Mouse (Mus musculus) forebrain, embryonic 16.5 days (tissue): ENCODE data around the gene Tas2r136. TPM values are rescaled to one million over a fixed set of nuclear protein-coding genes. Genes with fewer than 3 reads are reported as not detected.

Experiments
- ATAC-seq: fragments of 200-750 bp; cut with Nextera tagmentation; 2 replicates; pipeline ENCODE4 v1.8.0; 2017; ENCODE audit warnings: mild to moderate bottlenecking, moderate library complexity
- H3K27ac ChIP-seq: fragments of 300-500 bp; sonication (generic); 2 replicates; pipeline ENCODE4 v1.5.1; 2014; ENCODE audit warnings: low read length, control low read depth
- H3K27me3 ChIP-seq: fragments of 300-500 bp; sonication (generic); replicated peaks from 2 replicates; pipeline ENCODE4 v1.6.1; 2014; ENCODE audit warnings: low read length; ENCODE audit not compliant: control insufficient read depth, insufficient read depth
- H3K36me3 ChIP-seq: fragments of 300-500 bp; sonication (generic); 2 replicates; pipeline ENCODE4 v1.6.1; 2014; ENCODE audit not compliant: control insufficient read depth, insufficient read depth
- H3K4me1 ChIP-seq: fragments of 300-500 bp; sonication (generic); replicated peaks from 2 replicates; pipeline ENCODE4 v1.6.1; 2014; ENCODE audit warnings: low read length; ENCODE audit not compliant: control insufficient read depth, insufficient read depth
- H3K4me2 ChIP-seq: fragments of 300-500 bp; sonication (generic); 2 replicates; pipeline ENCODE4 v1.6.1; 2014; ENCODE audit warnings: mild to moderate bottlenecking, low read length, control low read depth
- H3K4me3 ChIP-seq: fragments of 300-500 bp; sonication (generic); replicated peaks from 2 replicates; pipeline ENCODE4 v1.5.1; 2014; ENCODE audit warnings: mild to moderate bottlenecking, low read length, control low read depth
- H3K9ac ChIP-seq: fragments of 300-500 bp; sonication (generic); replicated peaks from 2 replicates; pipeline ENCODE4 v1.6.1; 2014; ENCODE audit warnings: low read depth, low read length, control low read depth
- H3K9me3 ChIP-seq: fragments of 300-500 bp; sonication (generic); 2 replicates; pipeline ENCODE4 v1.6.1; 2016; ENCODE audit warnings: low read length; ENCODE audit not compliant: control insufficient read depth
- WGBS: fragments of 180-500 bp; shearing (Covaris S2); extraction: QIAGEN DNeasy Blood & Tissue Kit; methylation state at CpG from one replicate; pipeline ENCODE4 v1.1.7; 2014; 5-methylcytosine and 5-hydroxymethylcytosine counted together
- polyA plus RNA-seq: library from polyadenylated mRNA; unstranded; fragments of >200 nt; fragmentation: Nextera tagmentation; extraction: Ambion mirVana; gene quantifications from 2 replicates; pipeline ENCODE4 v1.2.1, GENCODE M21; 2015

Gene Tas2r136
- polyA plus RNA-seq: not detected in 2 replicates

DNA sequence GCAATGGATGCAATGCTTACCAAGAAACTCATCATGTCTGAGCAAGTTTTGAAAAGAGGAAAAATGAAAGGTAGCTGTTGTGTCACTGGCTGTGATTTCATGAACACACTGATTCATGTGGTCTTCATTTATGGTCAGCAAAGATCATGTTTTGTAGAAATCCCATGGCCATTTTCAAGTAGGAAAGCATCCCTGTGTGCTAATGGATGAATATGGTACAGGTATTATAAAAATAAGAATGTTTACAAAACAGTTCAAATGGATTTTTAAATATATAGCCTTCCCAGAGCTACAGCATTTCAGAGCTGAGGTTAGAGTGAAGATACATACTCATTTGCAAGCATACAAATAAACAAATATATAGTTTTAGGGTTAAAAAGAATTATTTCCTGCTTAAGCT lies at the start of gene Tas2r136:
Gene Tas2r136, minus strand, starts transcription at position 101 of the 400 bp plus-strand sequence.
- Histone ChIP-seq H3K27me3 (no peaks in the 10 kb centered on the region), H3K36me3 (no peaks in the 10 kb centered on the region)
- no peak for ATAC-seq

DNA sequence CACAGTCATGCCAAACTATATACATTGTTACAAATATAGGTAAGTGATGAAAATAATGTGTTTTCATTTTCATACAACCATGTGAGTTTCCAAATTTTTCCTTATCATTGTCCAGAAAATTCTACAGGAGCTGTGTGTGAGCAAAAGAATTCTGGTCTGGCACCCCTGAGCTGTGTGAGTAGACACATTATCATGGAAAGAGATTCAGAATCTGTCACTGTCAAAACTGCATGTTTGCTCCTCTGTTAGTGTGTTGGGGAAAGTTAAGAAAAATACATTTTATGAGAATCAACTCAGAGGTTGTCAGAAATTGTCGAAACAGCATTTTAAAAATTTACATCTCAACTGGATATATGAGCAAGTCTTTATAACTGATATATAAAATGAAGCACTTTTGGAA lies 24.6 kb upstream of the Tas2r136 start, which contains the start of gene Tas2r117:
Gene Tas2r117, plus strand, starts transcription at position 301 of the 400 bp plus-strand sequence.
- no peak within 1 kb of the TSS for H3K9ac ChIP-seq
- no peak within 1 kb of the TSS for H3K27ac ChIP-seq
- no peak for ATAC-seq
- no peaks in the 10 kb centered on the region for H3K27me3 ChIP-seq
- no peaks in the 10 kb centered on the region for H3K36me3 ChIP-seq
- no peaks in the 10 kb centered on the region for H3K9me3 ChIP-seq
- 79% methylated on average over 1 of the region's 1 CpGs for WGBS
- no peaks in the 10 kb centered on the region for H3K4me1 ChIP-seq
- H3K4me3 ChIP-seq: no peak within 1 kb of the TSS
- H3K4me2 ChIP-seq: no peak within 1 kb of the TSS

More for the DNA sequence above, at the start of gene Tas2r136:
- H3K9ac ChIP-seq: no peak within 1 kb of the TSS
- no peak within 1 kb of the TSS for H3K4me2 ChIP-seq
- no peaks in the 10 kb centered on the region for H3K9me3 ChIP-seq
- H3K4me3 ChIP-seq: no peak within 1 kb of the TSS
- H3K27ac ChIP-seq: no peak within 1 kb of the TSS
- H3K4me1 ChIP-seq: no peaks in the 10 kb centered on the region

GRCm38 (mm10) chr6:132795393-132795792 lies 17.4 kb upstream of the Tas2r136 start:
- H3K4me2 ChIP-seq: no peak overlapping the region
- WGBS: 63% methylated on average over 1 of the region's 1 CpGs
- no peak overlapping the region for H3K4me3 ChIP-seq
- no peak overlapping the region for H3K9ac ChIP-seq
- H3K27ac ChIP-seq: no peak overlapping the region
- no peaks in the 10 kb centered on the region for H3K27me3 ChIP-seq
- no peaks in the 10 kb centered on the region for H3K4me1 ChIP-seq
- H3K36me3 ChIP-seq: no peaks in the 10 kb centered on the region
- ATAC-seq: no peak
- peaks cover 2% of the 10 kb centered on the region; the same call in 1 of the 2 replicates for H3K9me3 ChIP-seq

- ATAC-seq: no peak
- Histone ChIP-seq H3K4me3 (no peak within 1 kb of the TSS), H3K36me3 (no peaks in the 10 kb centered on the region), H3K4me2 (no peak within 1 kb of the TSS), H3K9me3 (no peaks in the 10 kb centered on the region), H3K27me3 (no peaks in the 10 kb centered on the region), H3K4me1 (no peaks in the 10 kb centered on the region), H3K27ac (no peak within 1 kb of the TSS), H3K9ac (no peak within 1 kb of the TSS)
- WGBS: 97% methylated on average over 2 of the region's 2 CpGs
These were observed 16.1 kb downstream of the Tas2r136 start, which contains the start of gene Tas2r102 for GRCm38 (mm10) chr6:132761831-132762230. Gene Tas2r102 (plus strand): TSS chr6:132762131.

DNA sequence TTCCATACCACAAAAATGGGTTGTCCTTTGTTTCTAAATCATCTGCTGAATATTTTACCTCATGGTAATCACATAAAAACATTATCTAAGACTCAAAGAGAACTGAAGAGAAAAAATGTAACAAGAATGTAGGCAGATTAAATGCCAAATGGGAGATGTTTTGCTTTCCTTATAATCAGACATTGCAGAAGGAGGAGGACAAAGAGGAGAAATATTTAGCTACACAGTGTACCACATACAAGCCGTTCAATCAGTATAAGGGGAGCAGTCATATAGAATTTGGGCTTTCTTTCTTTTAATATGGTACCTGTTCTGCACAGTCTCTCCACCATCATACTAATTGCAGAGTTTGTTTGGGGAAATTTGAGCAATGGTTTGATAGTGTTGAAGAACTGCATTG lies 23.5 kb downstream of the Tas2r136 start, which contains the start of gene Tas2r124:
Gene Tas2r124, plus strand, starts transcription at position 301 of the 400 bp plus-strand sequence.
- Histone ChIP-seq H3K9ac (no peak within 1 kb of the TSS), H3K4me3 (no peak within 1 kb of the TSS), H3K36me3 (no peaks in the 10 kb centered on the region), H3K4me1 (no peaks in the 10 kb centered on the region), H3K9me3 (no peaks in the 10 kb centered on the region), H3K4me2 (no peak within 1 kb of the TSS), H3K27ac (no peak within 1 kb of the TSS), H3K27me3 (no peaks in the 10 kb centered on the region)
- ATAC-seq: no peak
- 76% methylated on average over 1 of the region's 1 CpGs for WGBS

DNA sequence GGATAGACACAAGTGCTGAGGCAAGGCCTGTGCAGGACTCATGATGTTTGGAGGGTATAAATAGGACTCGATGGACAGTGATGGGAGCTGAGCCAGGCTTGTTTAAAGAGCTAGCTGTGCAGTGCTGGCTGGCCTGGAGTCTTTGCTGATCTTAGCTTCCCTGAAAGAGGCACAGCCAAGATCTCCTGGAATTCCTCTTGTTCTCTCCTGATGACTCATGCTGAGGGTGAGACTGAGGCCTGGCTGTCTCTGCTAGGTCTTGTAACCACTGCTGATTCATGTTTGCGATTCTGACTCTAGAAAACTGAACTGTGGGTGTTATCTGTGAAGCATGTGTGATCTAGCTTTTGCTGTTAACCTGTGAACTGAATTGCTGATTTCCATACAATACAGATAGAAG lies 27.8 kb downstream of the Tas2r136 start:
- Histone ChIP-seq H3K4me1 (no peaks in the 10 kb centered on the region), H3K9ac (no peak overlapping the region), H3K9me3 (no peaks in the 10 kb centered on the region), H3K27ac (no peak overlapping the region), H3K4me2 (no peak overlapping the region), H3K36me3 (no peaks in the 10 kb centered on the region), H3K4me3 (no peak overlapping the region), H3K27me3 (no peaks in the 10 kb centered on the region)
- no peak for ATAC-seq
- WGBS: 88% methylated on average over 2 of the region's 2 CpGs

GRCm38 (mm10) chr6:132737935-132738334 lies 40.0 kb downstream of the Tas2r136 start, which contains the start of gene Tas2r115:
Gene Tas2r115 (minus strand): TSS chr6:132738035.
- Histone ChIP-seq H3K27me3 (no peaks in the 10 kb centered on the region), H3K9ac (no peak within 1 kb of the TSS), H3K36me3 (no peaks in the 10 kb centered on the region), H3K4me2 (no peak within 1 kb of the TSS), H3K4me1 (no peaks in the 10 kb centered on the region), H3K27ac (no peak within 1 kb of the TSS), H3K4me3 (no peak within 1 kb of the TSS), H3K9me3 (no peaks in the 10 kb centered on the region)
- ATAC-seq: no peak
- 78% methylated on average over 2 of the region's 2 CpGs for WGBS

Other genes with a start within 250 kb of the Tas2r136 start
- gene Prh1, start 208.4 kb downstream of the Tas2r136 start, polyA plus RNA-seq: not detected in 2 replicates
- not detected in 2 replicates for gene Prp2, start 182.2 kb downstream of the Tas2r136 start, polyA plus RNA-seq
- not detected in 2 replicates for gene A630073D07Rik, start 126.6 kb downstream of the Tas2r136 start, polyA plus RNA-seq
- not detected in 2 replicates for gene Tas2r120, start 121.2 kb downstream of the Tas2r136 start, polyA plus RNA-seq
- gene Tas2r121, start 77.2 kb downstream of the Tas2r136 start, polyA plus RNA-seq: not detected in 2 replicates
- not detected in 2 replicates for gene Tas2r122, start 66.2 kb downstream of the Tas2r136 start, polyA plus RNA-seq
- gene Tas2r115, start 40.1 kb downstream of the Tas2r136 start, polyA plus RNA-seq: not detected in 2 replicates
- not detected in 2 replicates for gene Tas2r124, start 23.4 kb downstream of the Tas2r136 start, polyA plus RNA-seq
- gene Tas2r102, start 16.0 kb downstream of the Tas2r136 start, polyA plus RNA-seq: not detected in 2 replicates
- not detected in 2 replicates for gene Tas2r117, start 24.7 kb upstream of the Tas2r136 start, polyA plus RNA-seq
- gene Tas2r123, start 69.0 kb upstream of the Tas2r136 start, polyA plus RNA-seq: not detected in 2 replicates
- gene Tas2r116, start 77.3 kb upstream of the Tas2r136 start, polyA plus RNA-seq: not detected in 2 replicates
- not detected in 2 replicates for gene Tas2r110, start 89.8 kb upstream of the Tas2r136 start, polyA plus RNA-seq
- gene Tas2r113, start 114.8 kb upstream of the Tas2r136 start, polyA plus RNA-seq: not detected in 2 replicates
- gene Tas2r125, start 131.5 kb upstream of the Tas2r136 start, polyA plus RNA-seq: not detected in 2 replicates
- not detected in 2 replicates for gene Tas2r129, start 172.9 kb upstream of the Tas2r136 start, polyA plus RNA-seq
- not detected in 2 replicates for gene Tas2r131, start 179.8 kb upstream of the Tas2r136 start, polyA plus RNA-seq
- not detected in 2 replicates for gene Tas2r109, start 202.8 kb upstream of the Tas2r136 start, polyA plus RNA-seq